Mouse (Mus musculus) heart, postnatal 14 days (tissue): ENCODE measurements around the gene Erc1. TPM values are rescaled to one million over a fixed set of nuclear protein-coding genes. Genes with fewer than 3 reads are reported as not detected.
A peak's percentile ranks its signal among the peaks of the same experiment; 100 is the strongest.
"Not testable (repeated sequence)": the region's sequence is repeated elsewhere in the genome, so short reads cannot be mapped to it uniquely, and the experiment has no call there.

Source experiments
- DNase-seq, 2 experiments: peaks; one replicate each; pipeline ENCODE4 v3.0.0; 2021 to 2022
- intact Hi-C: fragments of 180-260 bp; cut with DNase I; formaldehyde crosslinking; loops from one replicate; pipeline ENCODE4 v1.15.1; 2025
- total RNA-seq, 2 experiments: library from RNA; stranded (reverse); gene quantifications; 2 replicates each; pipeline ENCODE4 v1.2.3; 2021

Erc1 gene
- total RNA-seq, 2 experiments from 2014 or later = 36.9 to 39.9 TPM

DNA sequence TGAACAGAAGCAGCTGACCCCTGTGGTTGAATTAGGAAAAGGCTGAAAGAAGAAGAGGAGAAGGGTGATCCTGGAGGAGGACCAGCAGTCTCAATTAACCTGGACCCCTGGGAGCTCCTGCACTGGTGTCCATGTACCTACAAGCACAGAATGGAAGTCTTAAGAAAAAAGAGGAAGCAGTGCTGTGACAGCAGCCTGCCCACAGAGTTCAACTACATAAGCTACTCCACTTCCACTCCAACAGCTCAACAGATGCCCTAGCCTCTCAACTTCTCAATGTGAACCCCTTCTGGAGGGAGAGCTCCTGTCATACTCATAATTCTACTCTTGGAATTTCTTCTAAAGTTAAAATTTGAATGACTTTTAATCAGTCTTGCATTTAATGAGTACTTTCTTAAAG is 34.9 kb downstream of the Erc1 start:
- DNase-seq = not testable (repeated sequence)

DNA sequence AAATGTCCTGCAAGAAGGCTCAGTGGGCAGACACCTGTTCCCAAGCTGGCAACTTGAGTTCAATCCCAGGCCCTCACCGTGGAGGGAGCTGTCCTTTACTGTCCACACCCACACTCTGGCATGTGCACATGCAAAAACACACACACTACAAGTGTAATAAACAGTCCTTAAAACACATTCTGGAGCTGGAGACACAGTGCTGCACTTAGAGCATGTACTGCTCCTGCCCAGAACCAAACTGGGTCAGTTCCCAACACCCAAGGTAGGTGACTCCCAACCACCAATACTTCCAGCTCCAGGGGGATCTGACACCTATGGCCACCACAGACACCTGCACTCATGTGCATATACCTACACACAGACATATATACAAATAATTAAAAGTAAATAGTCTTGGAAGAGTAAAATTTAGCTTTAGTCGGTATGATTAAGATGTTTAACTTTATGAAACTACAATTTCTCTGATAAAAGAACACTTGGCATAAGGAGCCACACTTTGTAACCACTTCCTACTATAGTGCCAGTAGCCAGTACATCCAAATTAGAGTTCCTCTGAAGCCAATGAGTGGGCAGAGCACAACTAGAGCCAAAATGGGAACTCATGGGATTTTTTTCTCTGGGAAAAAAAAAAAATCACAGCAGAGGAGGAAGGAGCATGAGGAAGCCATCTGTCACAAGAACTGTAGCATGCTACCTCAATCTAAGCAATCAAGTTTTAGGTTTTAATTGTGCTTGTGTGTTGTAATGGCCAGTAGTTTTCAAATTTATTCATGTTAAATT is 39.1 kb downstream of the Erc1 start:
- intact Hi-C loops = no loop called here
- DNase-seq = no peak

More for the DNA sequence above, 34.9 kb downstream of the Erc1 start:
- intact Hi-C loops = not testable (repeated sequence)

DNA sequence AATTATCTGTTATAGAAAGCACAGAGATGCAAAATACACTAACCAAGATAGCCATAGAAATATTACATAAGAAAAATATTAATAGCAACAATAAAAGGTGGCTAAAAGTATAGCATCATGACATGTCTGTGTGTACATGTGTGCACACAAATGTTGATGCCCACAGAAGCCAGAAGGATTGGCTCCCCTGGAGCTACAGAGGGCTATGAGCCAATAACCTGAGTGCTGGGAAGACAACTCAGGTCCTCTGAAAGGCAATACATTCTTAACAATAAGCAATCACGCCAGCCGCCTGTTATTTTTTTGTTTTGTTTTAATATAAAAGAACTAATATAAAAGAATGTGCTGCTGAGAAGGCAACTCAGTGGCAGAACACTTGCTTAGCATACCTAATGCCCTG is 44.7 kb downstream of the Erc1 start:
- intact Hi-C loops = no loop called here
- DNase-seq = no peak

DNA sequence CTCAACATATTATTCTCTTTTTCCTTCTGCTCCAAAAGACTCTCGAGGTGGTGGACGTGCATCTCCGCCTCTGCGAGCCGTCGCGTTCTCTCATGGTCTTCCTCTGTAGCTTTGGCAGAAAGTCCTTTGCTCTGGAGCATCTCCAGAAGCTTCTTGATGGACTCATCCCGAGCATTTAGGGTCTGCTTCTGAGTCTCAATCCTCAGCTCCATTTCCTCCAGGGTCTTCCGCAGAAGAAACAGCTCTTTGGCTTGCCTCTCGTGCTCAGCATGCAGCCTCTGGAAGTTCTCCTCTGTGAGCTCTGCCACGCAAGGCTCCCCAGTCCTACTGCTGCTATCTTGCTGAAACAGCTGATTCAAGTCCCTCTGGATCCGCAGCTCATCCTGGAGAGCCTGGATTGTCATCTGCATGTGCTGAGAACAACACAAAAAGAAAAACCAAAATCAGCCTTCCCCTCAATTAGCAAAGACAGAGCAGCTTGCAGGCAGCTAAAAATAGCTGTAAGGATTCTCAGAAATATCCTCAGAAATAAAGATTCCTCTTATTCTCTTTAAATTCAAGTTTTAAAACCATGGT is 51.0 kb downstream of the Erc1 start:
- no peak for DNase-seq

DNA sequence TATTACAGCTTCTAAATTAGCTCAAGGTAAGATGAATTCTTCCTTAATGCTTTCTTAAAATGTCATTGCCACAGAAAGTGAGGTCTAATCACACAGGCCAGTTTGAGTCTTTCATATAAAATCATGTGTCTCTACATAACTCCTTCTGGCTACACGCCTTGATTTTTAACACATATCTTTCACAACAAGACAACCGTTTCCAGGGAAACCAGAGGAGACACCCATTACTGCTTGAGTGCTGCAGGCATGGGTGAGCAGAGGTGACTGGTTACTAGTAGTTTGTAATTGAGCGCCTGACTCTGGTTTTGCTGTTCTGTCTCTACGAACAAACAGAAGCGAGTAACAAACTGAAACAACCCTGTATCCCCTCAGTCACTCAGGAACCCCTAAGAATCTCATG is 51.7 kb downstream of the Erc1 start:
- intact Hi-C loops = loop anchor here (10.0 kb wide), 1 partner anchor 509 kb away; no protein-coding TSS in a partner anchor
- DNase-seq = no peak

More for the DNA sequence above, 51.0 kb downstream of the Erc1 start:
- intact Hi-C loops = loop anchor here (10.0 kb wide), 1 partner anchor 508 kb away; no protein-coding TSS in a partner anchor

DNA sequence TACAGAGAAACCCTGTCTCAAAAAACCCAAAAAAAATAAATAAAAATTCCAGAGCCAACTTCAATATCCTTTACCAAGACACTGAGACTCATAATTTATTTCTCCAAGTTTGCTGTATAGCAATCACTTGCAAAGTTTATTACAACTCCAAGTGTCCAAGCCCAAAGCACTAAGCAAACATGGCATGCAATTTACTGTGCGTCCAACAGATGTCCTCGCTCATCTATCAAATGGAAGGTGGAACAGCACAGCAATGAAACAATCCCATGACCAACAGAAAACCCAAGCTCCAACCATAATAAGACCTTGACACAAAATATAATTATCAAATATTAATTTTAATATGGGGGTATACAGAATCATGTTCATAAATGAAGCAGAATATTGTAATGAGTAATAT is 55.4 kb downstream of the Erc1 start:
- DNase-seq = peak; percentile 59 to 73
- intact Hi-C loops = loop anchor here (2.0 to 10.0 kb wide), 5 partner anchors 55 to 512 kb away; partner anchors contain the start of gene Erc1

DNA sequence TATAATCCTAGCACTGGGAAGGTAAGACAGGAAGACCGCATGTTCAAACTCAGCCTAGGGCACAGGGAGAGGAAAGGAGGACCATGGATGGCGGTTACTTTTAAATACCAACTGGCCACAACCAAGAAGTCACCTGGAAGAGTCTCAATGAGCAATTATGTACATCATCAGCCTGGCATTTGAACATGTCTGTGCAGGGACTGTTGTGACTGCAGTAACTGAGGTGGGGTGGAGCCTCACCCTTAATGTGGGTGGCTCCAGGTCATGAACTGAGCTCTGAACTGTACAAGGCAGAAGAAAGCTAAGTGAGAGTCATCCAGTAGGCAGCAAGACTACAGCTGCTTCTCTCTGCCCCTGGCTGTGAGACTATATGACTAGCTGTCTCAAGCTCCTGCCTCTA is 65.6 kb downstream of the Erc1 start:
- no peak for DNase-seq
- intact Hi-C loops = no loop called here

DNA sequence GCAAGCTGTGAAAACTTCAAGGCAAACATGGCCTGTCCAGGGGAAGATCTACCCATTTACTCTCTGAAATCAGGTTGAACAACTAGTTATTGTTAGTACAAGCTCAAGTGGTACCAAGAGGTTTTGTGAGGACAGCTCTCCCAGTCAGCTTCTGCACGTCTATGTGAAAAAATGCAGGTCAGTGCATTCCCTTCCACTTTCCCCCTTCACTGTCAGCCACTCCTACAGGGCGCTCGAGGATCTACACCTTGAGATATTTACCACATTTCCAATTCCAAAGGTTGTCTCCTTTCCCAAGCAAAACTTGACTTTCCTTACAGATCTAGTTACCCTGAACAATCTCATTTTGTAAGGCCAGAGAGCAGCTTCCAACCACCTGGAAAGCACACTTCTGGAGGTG is 66.9 kb downstream of the Erc1 start:
- DNase-seq = no peak
- intact Hi-C loops = no loop called here

DNA sequence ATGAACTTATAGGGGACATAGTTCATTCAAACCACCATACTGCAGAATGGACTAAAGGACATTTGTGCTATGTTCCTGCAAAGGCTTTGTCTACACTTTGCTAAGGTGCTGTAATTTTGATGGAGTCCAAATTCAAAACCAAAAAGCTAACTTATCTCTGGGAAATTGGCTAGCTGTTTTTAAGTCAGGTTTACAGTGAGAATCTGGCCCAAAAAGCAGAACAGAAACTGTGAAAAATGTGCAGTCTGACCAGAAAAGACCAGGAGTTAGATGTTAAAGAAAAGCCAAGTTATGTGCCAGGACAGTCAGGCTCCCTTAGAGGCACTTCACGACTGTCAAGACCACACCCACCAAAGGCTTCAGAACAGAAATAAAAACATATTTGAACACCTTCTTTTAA is 79.2 kb downstream of the Erc1 start:
- no peak for DNase-seq
- intact Hi-C loops = loop anchor here (5.0 kb wide), 1 partner anchor 281 kb away; no protein-coding TSS in a partner anchor

DNA sequence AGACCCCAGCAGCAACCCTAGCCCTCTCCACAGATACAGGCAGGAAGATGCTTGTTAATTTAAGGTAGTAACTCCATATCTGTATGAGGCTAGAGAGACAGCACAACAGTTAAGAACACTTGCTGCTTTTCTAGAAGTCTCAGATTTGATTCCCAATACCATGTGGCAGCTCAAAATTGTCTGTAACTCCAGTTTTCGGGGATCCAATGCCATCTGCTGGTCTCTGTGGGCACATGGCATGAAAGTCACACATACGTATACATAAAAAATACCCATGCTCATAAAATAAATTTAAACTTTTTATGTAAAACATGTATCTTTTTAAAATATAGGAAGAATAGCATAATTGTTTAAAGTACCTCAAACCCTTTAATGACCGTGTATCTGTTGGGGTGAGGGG is 83.6 kb downstream of the Erc1 start:
- intact Hi-C loops = no loop called here

DNA sequence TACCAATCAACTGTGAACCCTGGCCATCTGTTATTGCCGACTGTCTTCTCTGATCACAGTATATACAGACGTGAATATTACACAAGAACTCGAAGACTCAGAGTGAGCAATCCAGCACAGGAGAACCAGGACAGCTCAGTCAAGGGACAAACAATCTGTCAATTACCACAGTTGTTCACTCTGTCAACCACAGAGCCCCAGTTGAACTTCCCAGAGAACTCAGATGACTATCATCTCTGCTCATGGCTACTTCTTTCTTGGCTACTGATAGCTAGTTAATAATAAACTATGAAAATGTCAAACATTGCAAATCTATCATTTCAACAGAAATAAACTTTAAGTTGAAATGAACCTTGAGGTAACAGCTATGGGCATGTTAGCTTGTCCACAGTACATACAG is 88.1 kb downstream of the Erc1 start:
- no peak for DNase-seq
- intact Hi-C loops = no loop called here

More for the DNA sequence above, 83.6 kb downstream of the Erc1 start:
- DNase-seq = no peak

DNA sequence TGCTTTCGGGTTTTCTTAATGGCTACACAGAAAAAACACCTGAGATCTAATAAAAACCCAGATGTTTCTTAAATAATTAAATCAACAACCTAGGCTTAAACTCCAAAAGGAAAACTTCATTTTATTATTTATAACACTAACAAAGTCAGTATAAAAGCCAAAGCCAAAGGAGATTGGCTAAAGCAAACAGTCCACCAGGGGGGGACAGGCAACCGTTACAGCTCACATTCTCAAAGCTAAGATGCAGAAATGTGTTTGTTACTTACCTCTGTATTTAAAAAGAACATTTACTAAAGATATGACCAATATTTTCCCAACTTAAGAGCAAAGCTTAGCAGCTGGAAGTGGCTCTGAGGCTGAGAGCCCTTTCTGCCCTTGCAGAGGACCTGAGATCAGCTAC is 89.5 kb downstream of the Erc1 start:
- no peak for DNase-seq
- intact Hi-C loops = no loop called here

DNA sequence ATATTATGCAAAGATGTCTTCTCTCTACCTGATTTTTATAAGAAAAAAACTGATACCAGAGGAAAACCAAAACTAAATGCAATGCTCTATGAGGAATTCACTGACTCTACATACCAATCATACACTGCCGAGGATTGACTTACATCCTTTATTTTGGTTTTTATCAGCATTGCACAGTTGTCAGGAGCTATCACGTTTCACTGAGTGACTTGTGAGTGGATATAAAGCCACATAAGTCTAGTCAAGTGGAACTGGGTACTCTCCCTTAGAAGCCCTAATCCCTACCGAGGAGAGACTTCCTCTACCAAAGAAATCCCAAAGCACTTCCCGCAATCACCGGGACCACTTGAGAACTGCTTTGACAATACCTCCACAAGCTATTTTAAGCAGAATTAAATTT is 90.2 kb downstream of the Erc1 start:
- DNase-seq = no peak
- intact Hi-C loops = no loop called here

DNA sequence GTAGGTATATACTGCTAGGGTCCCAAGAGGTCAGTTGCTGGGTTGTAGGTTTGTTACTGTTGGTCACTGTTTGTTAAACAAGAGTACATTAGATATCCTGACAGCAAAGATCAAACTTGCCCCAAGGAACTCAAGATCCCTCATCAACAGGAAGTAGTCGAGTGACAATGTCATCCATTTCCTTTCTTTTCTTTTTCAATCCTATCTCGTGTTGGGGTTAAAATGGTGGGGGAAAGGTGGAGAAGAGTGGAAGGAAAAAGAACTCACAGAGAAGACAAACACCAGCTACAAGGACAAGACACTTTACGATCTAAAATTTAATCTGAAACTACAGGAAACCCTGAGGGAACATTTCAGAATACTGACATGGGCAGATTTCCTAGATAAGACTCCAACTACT is 92.1 kb downstream of the Erc1 start:
- no peak for DNase-seq
- intact Hi-C loops = no loop called here

DNA sequence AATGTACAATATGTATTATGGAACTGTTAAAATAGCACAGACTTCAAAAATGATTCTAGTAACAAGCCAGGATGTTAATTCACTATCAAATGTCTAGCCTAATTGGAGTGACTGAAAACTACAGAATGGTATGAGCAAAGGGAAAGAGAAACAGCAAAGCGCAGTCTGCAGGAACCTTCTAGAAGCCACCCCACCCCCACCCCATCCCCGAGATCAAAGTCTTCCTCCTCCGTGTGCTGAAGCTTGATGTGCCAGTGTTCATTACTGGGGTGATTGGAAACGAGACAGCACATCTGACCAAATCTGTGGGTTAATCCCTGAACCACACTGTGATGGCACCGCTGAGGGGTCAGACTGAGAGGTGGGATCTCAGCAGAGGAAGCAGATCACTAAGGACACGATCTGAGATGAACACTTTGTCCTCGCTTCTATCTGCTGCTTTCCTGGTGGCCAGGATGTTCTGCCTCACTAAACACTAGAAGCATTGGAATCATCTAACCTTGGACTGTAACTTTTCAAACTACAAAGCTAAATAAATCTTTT is 98.8 kb downstream of the Erc1 start:
- intact Hi-C loops = no loop called here
- DNase-seq = no peak

DNA sequence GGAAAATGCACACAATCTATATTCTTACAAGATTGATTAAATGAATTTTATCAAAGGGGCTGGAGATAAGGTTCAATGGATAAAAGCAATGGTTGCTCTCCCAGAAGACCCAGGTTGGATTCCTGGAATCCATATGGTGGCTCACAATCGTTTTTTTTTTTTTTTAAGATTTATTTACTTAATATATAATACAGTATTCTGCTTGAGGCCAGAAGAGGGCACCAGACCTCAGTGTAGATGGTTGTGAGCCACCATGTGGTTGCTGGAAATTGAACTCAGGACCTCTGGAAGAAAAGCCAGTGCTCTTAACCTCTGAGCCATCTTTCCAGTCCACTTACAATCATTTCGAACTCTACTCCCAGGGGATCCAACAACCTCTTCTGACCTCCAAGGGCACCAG is 106.1 kb downstream of the Erc1 start:
- intact Hi-C loops = no loop called here
- no peak for DNase-seq

DNA sequence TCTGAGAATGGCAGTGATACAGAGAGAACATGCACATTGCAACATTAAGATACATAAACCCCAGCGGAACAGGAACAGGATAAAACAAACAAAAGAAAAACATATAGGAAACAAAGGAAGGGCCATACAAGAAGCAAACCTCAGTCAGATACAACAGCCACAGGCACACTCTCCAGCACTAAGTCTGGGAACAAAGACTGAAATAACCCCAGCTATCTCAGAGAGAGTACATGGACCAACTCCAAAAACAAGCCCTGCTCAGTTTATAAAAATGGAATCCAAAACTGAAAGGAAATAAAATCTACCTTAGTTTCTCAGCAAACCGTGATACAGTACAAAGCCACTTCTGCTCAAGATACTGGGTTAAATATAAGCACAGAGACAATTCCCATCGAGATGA is 107.4 kb downstream of the Erc1 start:
- DNase-seq = no peak
- intact Hi-C loops = no loop called here

DNA sequence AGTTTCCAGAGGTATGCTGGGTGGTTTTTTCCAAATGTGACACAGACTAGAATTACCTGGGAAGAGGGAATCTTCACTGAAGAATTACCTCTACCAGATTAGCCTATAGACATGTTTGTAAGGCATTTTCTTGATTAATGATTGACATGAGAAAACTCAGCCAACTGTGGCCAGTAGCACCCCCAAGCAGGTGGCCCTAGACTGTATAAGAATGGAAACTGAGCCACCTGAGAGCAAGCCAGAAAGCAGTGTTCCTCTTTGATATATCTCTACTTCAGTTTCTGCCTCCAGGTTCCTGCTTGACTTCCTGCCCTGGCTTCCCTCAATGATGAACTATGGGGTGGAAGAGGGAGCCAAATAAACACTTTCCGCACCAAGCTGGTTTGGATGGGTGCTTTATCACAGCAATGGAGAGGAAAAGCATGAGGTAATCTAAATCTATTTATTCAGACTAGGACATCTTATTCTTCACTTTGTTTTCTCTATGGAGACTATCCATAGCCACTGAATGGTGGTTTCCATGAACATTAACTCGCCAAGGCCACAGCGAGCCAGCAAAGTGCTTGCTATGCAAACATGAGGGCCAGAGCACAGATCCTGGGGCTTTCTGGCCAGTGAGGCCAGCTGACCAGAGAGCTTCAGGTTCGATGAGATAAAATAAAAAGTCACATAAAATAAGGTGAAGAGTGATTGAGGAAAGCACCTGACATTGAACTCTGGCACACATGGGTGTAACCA is 109.2 kb downstream of the Erc1 start:
- intact Hi-C loops = no loop called here
- no peak for DNase-seq

DNA sequence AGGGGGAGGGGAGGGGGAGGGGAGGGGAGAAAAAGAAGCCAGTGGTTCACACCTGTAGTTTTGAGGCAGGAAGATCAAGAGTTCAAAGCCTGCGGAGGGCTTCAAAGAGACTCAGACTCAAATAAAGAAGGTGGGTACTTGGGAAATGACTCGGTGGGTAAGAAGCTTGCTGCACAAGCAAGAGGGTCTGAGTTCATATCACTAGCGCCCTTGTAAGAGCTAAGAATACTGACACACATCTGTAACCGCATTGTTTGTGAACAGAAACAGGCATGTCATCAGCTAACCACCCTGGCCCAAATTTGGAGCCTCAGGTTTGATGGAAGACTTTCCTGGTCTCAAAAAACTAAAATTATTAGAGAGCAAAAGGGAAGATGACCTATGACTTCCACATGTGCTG is 110.3 kb downstream of the Erc1 start:
- no peak for DNase-seq
- intact Hi-C loops = no loop called here

DNA sequence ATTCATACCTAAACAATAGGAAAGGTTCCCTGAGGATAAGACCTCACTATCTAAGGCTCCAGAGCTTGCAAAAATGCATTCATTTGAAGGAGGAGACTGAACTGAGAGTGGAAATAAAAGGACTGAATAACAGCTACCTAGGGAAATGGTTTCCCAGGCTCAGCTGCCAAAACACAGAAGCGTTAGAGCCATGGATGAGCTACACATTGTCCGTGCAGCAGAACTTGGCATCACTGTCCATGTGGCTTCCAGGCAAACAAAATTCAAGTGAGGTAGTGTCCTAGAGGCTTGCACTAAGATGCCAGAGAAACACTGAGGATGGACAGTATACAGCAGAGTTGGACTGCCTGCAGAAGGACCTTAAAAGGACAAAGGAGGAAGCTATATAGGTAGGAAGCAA is 112.0 kb downstream of the Erc1 start:
- intact Hi-C loops = no loop called here
- DNase-seq = no peak

DNA sequence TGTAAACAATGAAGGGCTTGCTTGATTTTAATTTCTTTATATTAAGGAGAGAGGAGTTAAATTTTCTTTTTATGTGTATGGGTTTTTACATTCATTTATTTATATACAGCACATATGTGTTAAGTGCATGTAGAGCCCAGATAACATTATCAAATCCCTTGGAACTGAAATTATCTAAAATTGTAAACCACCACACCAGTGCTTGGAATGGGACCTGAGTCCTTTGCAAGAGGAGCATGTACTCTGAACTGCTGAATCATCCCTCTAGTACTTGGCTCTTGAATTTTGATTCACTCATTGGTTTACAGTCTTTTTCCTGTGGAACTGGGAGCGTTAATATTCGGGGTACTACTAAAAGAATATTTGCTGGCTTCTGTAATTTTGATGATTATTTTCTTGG is 116.8 kb downstream of the Erc1 start:
- DNase-seq = no peak
- intact Hi-C loops = no loop called here
